Mouse (Mus musculus) activated CD4-positive, CD25-positive, alpha-beta regulatory T cell, adult 9 weeks (primary cell): Measurements from ENCODE around the gene Itm2b. TPM values are rescaled to one million over a fixed set of nuclear protein-coding genes. Genes with fewer than 3 reads are reported as not detected.

ENCODE experiments used
- polyA plus RNA-seq: library from polyadenylated mRNA; unstranded; fragments of 100-300 nt; shearing (Covaris generic); gene quantifications from one replicate; pipeline ENCODE4 v1.2.1, GENCODE M21; 2017

Gene Itm2b
- polyA plus RNA-seq, result 1,592 TPM

DNA sequence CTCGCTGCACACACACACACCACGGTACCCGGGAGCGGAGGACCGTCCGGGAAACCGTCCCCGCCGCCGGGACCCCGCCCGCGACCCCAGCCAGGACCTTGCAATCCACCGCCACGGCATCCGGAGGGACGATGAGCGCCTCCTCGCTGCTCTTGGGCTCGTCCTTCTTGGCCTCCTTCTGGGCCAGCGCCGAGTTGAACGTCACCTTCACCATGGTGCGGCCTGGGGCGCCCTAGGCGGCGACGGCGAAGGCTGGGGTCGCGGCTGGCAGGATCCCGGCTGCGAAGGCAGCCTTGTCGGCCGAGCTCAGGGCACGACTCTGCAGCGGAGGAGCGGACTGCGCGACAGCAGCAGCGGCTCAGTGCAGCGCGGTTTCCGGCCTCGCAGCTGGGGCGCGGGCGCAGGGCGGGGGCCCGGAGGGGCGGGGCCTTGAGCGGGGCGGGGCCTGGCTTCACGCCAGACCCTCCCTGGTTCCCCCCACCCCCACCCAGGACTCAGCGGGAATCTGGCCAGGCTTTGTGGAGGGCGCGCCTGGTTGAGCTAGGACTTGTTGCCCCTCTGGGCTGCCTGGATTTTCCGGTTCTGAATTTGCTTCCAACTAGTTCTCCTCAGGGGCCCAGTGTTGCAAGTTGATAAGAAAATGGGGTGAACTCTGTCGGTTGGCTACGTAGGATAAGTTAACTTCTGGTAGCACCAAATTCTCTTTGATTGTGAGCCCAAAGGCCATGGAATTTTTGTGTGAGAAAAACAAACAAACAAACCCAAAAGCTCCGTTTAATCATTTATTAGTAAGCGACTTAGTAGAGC is at the start of gene Itm2b:
Itm2b (minus strand) TSS at position 377 of the 807 bp plus-strand sequence.

DNA sequence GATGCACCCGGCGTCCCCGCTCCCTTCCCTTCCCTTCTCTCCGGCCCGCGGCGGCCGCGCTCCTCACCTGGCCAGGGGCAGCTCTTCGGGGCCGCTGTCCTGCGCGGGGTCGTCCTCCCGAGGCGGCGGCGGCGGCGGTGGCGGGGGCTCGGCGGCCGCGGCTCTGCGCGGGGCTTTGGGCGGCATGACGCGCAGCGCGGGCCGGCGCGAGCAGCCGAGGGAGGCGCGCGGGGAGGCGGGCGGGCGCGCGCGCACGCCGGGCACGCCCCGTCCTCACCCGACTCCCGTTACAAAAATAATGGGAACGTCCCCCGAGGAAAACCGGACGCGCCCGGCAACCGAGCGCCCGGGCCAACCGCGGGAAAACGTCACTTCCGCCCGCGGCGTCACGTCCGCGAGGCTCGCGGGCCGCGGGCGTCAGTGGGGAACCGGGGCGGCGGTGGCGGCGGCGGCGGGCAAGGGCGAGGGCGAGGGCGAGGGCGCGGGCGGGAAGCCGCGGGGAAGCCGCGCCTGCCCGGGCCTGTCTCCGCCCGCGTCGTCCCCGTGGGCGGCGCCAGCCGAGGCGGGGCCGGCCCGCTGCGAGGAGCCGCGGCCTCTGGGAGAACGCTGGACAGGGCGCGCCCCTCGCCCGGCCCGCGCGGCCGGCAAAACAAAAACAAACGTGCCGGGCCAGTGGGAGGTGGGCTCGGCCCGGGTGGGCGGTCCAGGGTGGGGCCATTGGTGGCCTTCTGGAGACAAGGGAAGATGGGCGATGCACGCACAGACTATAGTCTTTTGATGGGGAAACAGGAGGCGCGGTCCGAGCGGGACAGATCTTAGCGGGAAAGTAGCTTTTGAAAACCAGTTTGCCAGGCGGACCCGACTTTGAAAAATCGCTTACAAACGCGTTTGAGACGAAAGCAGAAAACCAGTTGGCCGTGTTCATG is 59.4 kb downstream of the Itm2b start, which contains the start of gene Rb1:
Rb1 (minus strand) TSS at position 367 of the 926 bp plus-strand sequence.

Other genes starting within 250 kb of the Itm2b start
- gene Lpar6, start 147.4 kb downstream of the Itm2b start, polyA plus RNA-seq, result 25.3 TPM
- 48.6 TPM for gene Rb1, start 59.5 kb downstream of the Itm2b start, polyA plus RNA-seq
- gene Med4, start 124.7 kb upstream of the Itm2b start, polyA plus RNA-seq, result 64.7 TPM
- 79.5 TPM for gene Sucla2, start 140.0 kb upstream of the Itm2b start, polyA plus RNA-seq
- 4.5 TPM for gene Nudt15, start 163.0 kb upstream of the Itm2b start, polyA plus RNA-seq